Mouse (Mus musculus) lung, embryonic 15.5 days (tissue): ENCODE results near the gene Nat8f2. TPM values are rescaled to one million over a fixed set of nuclear protein-coding genes. Genes with fewer than 3 reads are reported as not detected.

Source experiments
- polyA plus RNA-seq: library from polyadenylated mRNA; unstranded; fragments of >200 nt; fragmentation: Nextera tagmentation; extraction: Ambion mirVana; gene quantifications from 2 replicates; pipeline ENCODE4 v1.2.1, GENCODE M21; 2015

Gene Nat8f2
- polyA plus RNA-seq, 1 experiment from 2014 or later = 0.07 TPM

Other genes with a start within 250 kb of the Nat8f2 start
- not detected in 2 replicates for gene Nat8f7, start 156.0 kb downstream of the Nat8f2 start, polyA plus RNA-seq
- gene Nat8f3, start 103.4 kb downstream of the Nat8f2 start, polyA plus RNA-seq = 0.23 TPM in 1 of 2 replicates, not detected in the other
- gene Nat8f6, start 48.2 kb downstream of the Nat8f2 start, polyA plus RNA-seq = not detected in 2 replicates
- not detected in 2 replicates for gene Nat8f5, start 48.2 kb downstream of the Nat8f2 start, polyA plus RNA-seq
- not detected in 2 replicates for gene Nat8, start 37.1 kb downstream of the Nat8f2 start, polyA plus RNA-seq
- 4.9 and 5.1 TPM in 2 replicates for gene Nat8f4, start 35.7 kb upstream of the Nat8f2 start, polyA plus RNA-seq
- gene Tprkb, start 42.7 kb upstream of the Nat8f2 start, polyA plus RNA-seq = 26.5 and 29.9 TPM in 2 replicates
- gene Nat8f1, start 46.5 kb upstream of the Nat8f2 start, polyA plus RNA-seq = 4.6 and 6.0 TPM in 2 replicates
- gene Dusp11, start 92.5 kb upstream of the Nat8f2 start, polyA plus RNA-seq = 38.4 and 41.3 TPM in 2 replicates
- not detected in 2 replicates for gene Figla, start 147.0 kb upstream of the Nat8f2 start, polyA plus RNA-seq
- 2.9 and 3.5 TPM in 2 replicates for gene Add2, start 159.5 kb upstream of the Nat8f2 start, polyA plus RNA-seq